Mouse (Mus musculus) midbrain, embryonic 16.5 days (tissue): ENCODE results near the gene Ppp1r15a. TPM values are rescaled to one million over a fixed set of nuclear protein-coding genes. Genes with fewer than 3 reads are reported as not detected.

Source experiments
- ATAC-seq: fragments of 200-750 bp; cut with Nextera tagmentation; 2 replicates; pipeline ENCODE4 v1.8.0; 2017; ENCODE audit warnings: moderate TSS enrichment
- H3K27ac ChIP-seq: fragments of 300-500 bp; sonication (generic); 2 replicates; pipeline ENCODE4 v1.5.1; 2014; ENCODE audit warnings: mild to moderate bottlenecking, low read length, mixed read lengths
- H3K27me3 ChIP-seq: fragments of 300-500 bp; sonication (generic); 2 replicates; pipeline ENCODE4 v1.6.1; 2014; ENCODE audit warnings: low read depth, low read length, mixed read lengths; ENCODE audit not compliant: control insufficient read depth, insufficient read depth
- H3K36me3 ChIP-seq: fragments of 300-500 bp; sonication (generic); 2 replicates; pipeline ENCODE4 v1.6.1; 2014; ENCODE audit warnings: mild to moderate bottlenecking, low read length, moderate library complexity, mixed read lengths; ENCODE audit not compliant: control insufficient read depth, insufficient read depth
- H3K4me1 ChIP-seq: fragments of 300-500 bp; sonication (generic); 2 replicates; pipeline ENCODE4 v1.6.1; 2014; ENCODE audit warnings: mild to moderate bottlenecking, low read length, mixed read lengths; ENCODE audit not compliant: control insufficient read depth, insufficient read depth
- H3K4me2 ChIP-seq: fragments of 300-500 bp; sonication (generic); 2 replicates; pipeline ENCODE4 v1.6.1; 2014; ENCODE audit warnings: mild to moderate bottlenecking, low read length, mixed read lengths
- H3K4me3 ChIP-seq: fragments of 300-500 bp; sonication (generic); 2 replicates; pipeline ENCODE4 v1.5.1; 2014; ENCODE audit warnings: low read depth, mild to moderate bottlenecking, low read length, moderate library complexity, mixed read lengths
- H3K9ac ChIP-seq: fragments of 300-500 bp; sonication (generic); 2 replicates; pipeline ENCODE4 v1.6.1; 2014; ENCODE audit warnings: low read depth, low read length, mixed read lengths
- H3K9me3 ChIP-seq: fragments of 300-500 bp; sonication (generic); replicated peaks from 2 replicates; pipeline ENCODE4 v1.6.1; 2014; ENCODE audit warnings: mild to moderate bottlenecking, low read length, mixed read lengths; ENCODE audit not compliant: control insufficient read depth, poor library complexity, severe bottlenecking
- WGBS: fragments of 180-500 bp; shearing (Covaris S2); extraction: QIAGEN DNeasy Blood & Tissue Kit; methylation state at CpG from one replicate; pipeline ENCODE4 v1.1.7; 2014; 5-methylcytosine and 5-hydroxymethylcytosine counted together
- polyA plus RNA-seq: library from polyadenylated mRNA; unstranded; fragments of >200 nt; fragmentation: Nextera tagmentation; extraction: Ambion mirVana; gene quantifications from 2 replicates; pipeline ENCODE4 v1.2.1, GENCODE M21; 2015

The Ppp1r15a gene
- polyA plus RNA-seq, 1 experiment from 2014 or later, result 13.9 TPM

GRCm38 (mm10) chr7:45492225-45492844 is 33.7 kb downstream of the Ppp1r15a start:
- Histone ChIP-seq H3K27me3 (no peaks in the 10 kb centered on the region), H3K4me2 (no peak overlapping the region), H3K9me3 (no peaks in the 10 kb centered on the region), H3K9ac (no peak overlapping the region), H3K4me1 (peaks cover 15% of the 10 kb centered on the region), H3K36me3 (peaks cover 24% of the 10 kb centered on the region), H3K4me3 (no peak overlapping the region), H3K27ac (no peak overlapping the region)
- ATAC-seq, result no peak
- WGBS, result 96% methylated on average over 8 of the region's 8 CpGs

GRCm38 (mm10) chr7:45491264-45491663 is 34.8 kb downstream of the Ppp1r15a start:
- no peaks in the 10 kb centered on the region for H3K9me3 ChIP-seq
- WGBS, result 23% methylated on average over 3 of the region's 3 CpGs
- peaks cover 15% of the 10 kb centered on the region for H3K4me1 ChIP-seq
- no peaks in the 10 kb centered on the region for H3K27me3 ChIP-seq
- H3K9ac ChIP-seq, result no peak overlapping the region
- H3K4me2 ChIP-seq, result no peak overlapping the region
- no peak for ATAC-seq
- H3K36me3 ChIP-seq, result peaks cover 24% of the 10 kb centered on the region
- H3K27ac ChIP-seq, result no peak overlapping the region
- H3K4me3 ChIP-seq, result no peak overlapping the region

- no peaks in the 10 kb centered on the region for H3K9me3 ChIP-seq
- H3K4me3 ChIP-seq, result no peak overlapping the region
- peaks cover 15% of the 10 kb centered on the region for H3K4me1 ChIP-seq
- no peaks in the 10 kb centered on the region for H3K27me3 ChIP-seq
- peaks cover 24% of the 10 kb centered on the region for H3K36me3 ChIP-seq
- H3K4me2 ChIP-seq, result no peak overlapping the region
- H3K9ac ChIP-seq, result no peak overlapping the region
- WGBS, result 48% methylated on average over 9 of the region's 9 CpGs
- no peak overlapping the region for H3K27ac ChIP-seq
- no peak for ATAC-seq
These were observed 35.2 kb downstream of the Ppp1r15a start for GRCm38 (mm10) chr7:45490822-45491221.

- Histone ChIP-seq H3K4me2 (no peak overlapping the region; the same call in 1 of the 2 replicates), H3K4me1 (peaks cover 15% of the 10 kb centered on the region), H3K27me3 (no peaks in the 10 kb centered on the region), H3K9ac (no peak overlapping the region), H3K27ac (no peak overlapping the region), H3K4me3 (no peak overlapping the region), H3K36me3 (peaks cover 14% of the 10 kb centered on the region), H3K9me3 (no peaks in the 10 kb centered on the region)
- 79% methylated on average over 7 of the region's 7 CpGs for WGBS
- ATAC-seq, result no peak
These were observed 36.5 kb downstream of the Ppp1r15a start for GRCm38 (mm10) chr7:45489578-45489977.

- Histone ChIP-seq H3K4me1 (peaks cover 15% of the 10 kb centered on the region), H3K4me2 (peak within 1 kb of the TSS; percentile 68), H3K9me3 (no peaks in the 10 kb centered on the region), H3K36me3 (peaks cover 6% of the 10 kb centered on the region), H3K4me3 (peak within 1 kb of the TSS; percentile 48), H3K27ac (peak within 1 kb of the TSS; percentile 90), H3K27me3 (no peaks in the 10 kb centered on the region), H3K9ac (peak within 1 kb of the TSS; percentile 76)
- ATAC-seq, result peak; percentile 69
- 9% methylated on average over 35 of the region's 38 CpGs for WGBS
These were observed 37.5 kb downstream of the Ppp1r15a start, which contains the start of gene Dhdh for GRCm38 (mm10) chr7:45488293-45489204. Gene Dhdh, minus strand, starts transcription at chr7:45488805.

GRCm38 (mm10) chr7:45487861-45488292 is 38.2 kb downstream of the Ppp1r15a start:
- peak; percentile 77 for ATAC-seq

GRCm38 (mm10) chr7:45486761-45487415 is 39.2 kb downstream of the Ppp1r15a start, which contains the start of gene Gm45808:
Gene Gm45808, minus strand, starts transcription at chr7:45486811.
- H3K4me2 ChIP-seq, result no peak within 1 kb of the TSS; the same call in 1 of the 2 replicates
- 84% methylated on average over 12 of the region's 12 CpGs for WGBS
- H3K27me3 ChIP-seq, result no peaks in the 10 kb centered on the region
- ATAC-seq, result no peak
- peaks cover 15% of the 10 kb centered on the region for H3K4me1 ChIP-seq
- H3K9me3 ChIP-seq, result no peaks in the 10 kb centered on the region
- no peak within 1 kb of the TSS for H3K9ac ChIP-seq
- H3K27ac ChIP-seq, result 0 out of 2 replicates have a peak within 1 kb of the TSS, but pooled peaks have one; percentile 14
- no peaks in the 10 kb centered on the region for H3K36me3 ChIP-seq
- H3K4me3 ChIP-seq, result no peak within 1 kb of the TSS

More at GRCm38 (mm10) chr7:45487861-45488292, 38.2 kb downstream of the Ppp1r15a start:
- no peaks in the 10 kb centered on the region; the same call in 1 of the 2 replicates for H3K36me3 ChIP-seq
- peak overlapping the region; percentile 76 for H3K9ac ChIP-seq
- H3K27ac ChIP-seq, result peak overlapping the region; percentile 90
- no peaks in the 10 kb centered on the region for H3K27me3 ChIP-seq
- H3K4me3 ChIP-seq, result peak overlapping the region; percentile 48
- WGBS, result 9% methylated on average over 11 of the region's 11 CpGs
- peaks cover 15% of the 10 kb centered on the region for H3K4me1 ChIP-seq
- peak overlapping the region; percentile 68 for H3K4me2 ChIP-seq
- no peaks in the 10 kb centered on the region for H3K9me3 ChIP-seq

GRCm38 (mm10) chr7:45486158-45486557 is 39.9 kb downstream of the Ppp1r15a start:
- WGBS, result 85% methylated on average over 7 of the region's 7 CpGs
- Histone ChIP-seq H3K27me3 (no peaks in the 10 kb centered on the region), H3K9me3 (no peaks in the 10 kb centered on the region), H3K4me2 (no peak overlapping the region), H3K9ac (no peak overlapping the region), H3K27ac (no peak overlapping the region), H3K36me3 (no peaks in the 10 kb centered on the region), H3K4me1 (peaks cover 15% of the 10 kb centered on the region), H3K4me3 (no peak overlapping the region)
- ATAC-seq, result no peak
